Mouse (Mus musculus): Measurements from ENCODE around the gene Ivns1abp.
"Not testable (repeated sequence)": the region's sequence is repeated elsewhere in the genome, so short reads cannot be mapped to it uniquely, and the experiment has no call there.

The Ivns1abp gene

DNA sequence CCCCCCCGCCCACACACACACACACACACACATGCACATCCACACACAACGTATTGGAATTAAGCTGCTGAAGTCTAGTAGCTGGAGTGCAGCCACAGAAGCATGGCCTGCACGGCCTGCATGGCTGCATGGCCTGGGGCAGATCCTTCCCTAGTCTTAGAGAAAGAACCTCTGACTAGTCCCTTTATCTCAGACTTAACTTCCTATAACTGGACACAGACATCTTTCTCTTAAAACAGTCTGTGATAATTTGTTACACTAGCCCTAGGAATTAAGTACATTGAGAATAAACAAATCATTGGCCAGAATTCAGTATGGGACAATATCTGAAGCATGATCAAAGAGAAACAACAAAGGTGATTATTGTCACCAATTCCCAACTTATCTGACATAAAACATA, 2.0 kb upstream of the Ivns1abp start:
- DNase-seq (ENCODE audit: low spot score in 2 of 2): no peak

DNA sequence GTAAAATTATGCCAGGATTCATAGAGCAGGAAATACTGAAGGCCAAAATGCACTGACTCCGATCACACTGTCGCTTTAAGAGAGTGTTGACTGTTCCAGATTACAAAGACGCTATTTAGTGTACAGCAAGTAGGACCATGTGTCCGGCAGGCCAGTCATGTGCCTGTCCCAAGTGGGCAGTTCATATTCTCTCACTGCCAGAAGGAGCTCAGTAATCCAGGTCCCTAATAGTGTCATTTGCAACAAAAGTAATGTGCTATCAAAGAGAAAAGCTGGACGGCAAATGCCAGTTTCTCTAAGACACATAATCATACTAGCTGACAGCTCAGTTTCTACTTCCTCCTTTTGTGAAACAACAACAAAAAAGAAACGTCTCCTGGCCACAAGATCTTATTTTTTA, 1.3 kb upstream of the Ivns1abp start:
- DNase-seq (ENCODE audit: low spot score in 2 of 2): no peak

- no peak for DNase-seq (ENCODE audit: low spot score in 2 of 2)
Observed at GRCm38 (mm10) chr1:151343571-151344282, 550 bp upstream of the Ivns1abp start.

DNA sequence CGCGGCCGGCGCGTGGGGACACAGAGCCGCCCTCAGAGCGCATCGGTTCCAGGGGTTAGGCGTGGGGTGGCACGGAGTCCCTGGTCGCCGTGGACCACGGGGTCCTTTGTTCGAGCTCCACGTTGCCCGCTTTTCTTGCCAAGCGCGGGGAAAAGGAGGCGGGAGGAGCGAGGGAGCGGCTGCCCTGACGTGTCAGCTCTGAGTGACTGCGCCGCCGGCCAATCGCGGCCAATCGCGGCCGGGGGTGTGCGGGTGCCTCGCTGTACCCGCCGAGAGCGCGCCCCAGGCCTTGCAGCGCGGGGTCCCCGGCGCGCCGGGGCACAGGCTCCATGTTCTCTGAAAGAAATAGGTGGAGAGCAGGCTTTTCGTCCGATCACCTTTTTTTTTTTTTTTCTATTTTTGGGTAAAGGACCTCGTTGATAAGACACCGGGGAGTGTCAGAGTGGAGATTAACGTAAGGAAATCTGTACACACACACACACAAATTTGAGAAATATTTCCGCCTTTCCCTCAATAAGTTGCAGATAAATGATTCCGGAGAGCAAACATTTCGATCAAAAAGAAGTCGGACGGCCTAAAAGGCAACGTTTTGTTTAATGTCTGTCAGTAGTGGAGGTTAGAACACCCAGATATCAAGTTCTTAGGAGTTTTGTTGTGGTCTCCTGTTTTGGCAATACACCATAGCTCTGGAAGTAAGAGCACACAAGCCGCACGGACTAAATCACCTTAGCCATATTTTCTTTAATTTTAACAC, 1.0 kb downstream of the Ivns1abp start:
- DNase-seq (ENCODE audit: low spot score in 2 of 2): peak; percentile 89 to 92

DNA sequence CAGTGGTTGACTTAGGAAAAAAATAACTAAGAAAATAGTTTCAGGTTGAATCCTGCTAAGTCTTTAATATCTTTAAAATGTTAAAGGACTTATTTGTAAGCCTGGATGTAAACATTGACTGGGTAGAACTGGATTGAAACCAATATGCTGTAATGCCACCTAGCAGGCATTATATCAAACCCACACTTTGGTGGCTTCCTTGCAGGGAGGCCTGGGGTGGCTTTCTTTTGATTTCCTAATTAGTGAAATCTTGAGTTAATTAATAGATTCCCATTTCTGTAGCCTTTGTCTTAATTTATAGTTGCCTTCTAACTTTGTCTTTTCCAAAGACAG, 1.6 kb downstream of the Ivns1abp start:
- no peak for DNase-seq (ENCODE audit: low spot score in 2 of 2)

- DNase-seq (ENCODE audit: low spot score in 2 of 2): no peak
Observed at GRCm38 (mm10) chr1:151346681-151347127, 2.4 kb downstream of the Ivns1abp start.

- not testable (repeated sequence) for DNase-seq (ENCODE audit: low spot score in 2 of 2)
Observed at GRCm38 (mm10) chr1:151348293-151348692, 4.0 kb downstream of the Ivns1abp start.

GRCm38 (mm10) chr1:151352911-151353310, 8.6 kb downstream of the Ivns1abp start:
- DNase-seq (ENCODE audit: low spot score in 2 of 2): peak; percentile 16 to 41

DNA sequence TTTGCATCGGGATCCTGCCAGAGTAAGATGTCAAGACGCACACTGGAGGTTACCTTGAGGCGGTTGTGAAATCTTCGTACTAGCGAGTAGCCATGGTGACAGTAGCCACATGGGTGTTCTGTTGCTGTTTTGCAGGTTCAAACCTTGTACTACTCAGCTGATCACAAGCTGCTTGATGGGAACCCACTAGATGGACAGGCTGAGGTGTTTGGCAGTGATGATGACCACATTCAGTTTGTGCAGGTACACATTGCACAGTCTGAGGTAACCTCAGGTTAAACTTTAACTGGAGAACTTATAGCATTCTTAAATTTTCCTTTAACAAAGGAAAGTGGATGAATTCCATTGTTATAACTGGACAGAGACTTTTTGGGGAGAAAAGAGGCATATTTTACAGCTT, 11.7 kb downstream of the Ivns1abp start:
- no peak for DNase-seq (ENCODE audit: low spot score in 2 of 2)

DNA sequence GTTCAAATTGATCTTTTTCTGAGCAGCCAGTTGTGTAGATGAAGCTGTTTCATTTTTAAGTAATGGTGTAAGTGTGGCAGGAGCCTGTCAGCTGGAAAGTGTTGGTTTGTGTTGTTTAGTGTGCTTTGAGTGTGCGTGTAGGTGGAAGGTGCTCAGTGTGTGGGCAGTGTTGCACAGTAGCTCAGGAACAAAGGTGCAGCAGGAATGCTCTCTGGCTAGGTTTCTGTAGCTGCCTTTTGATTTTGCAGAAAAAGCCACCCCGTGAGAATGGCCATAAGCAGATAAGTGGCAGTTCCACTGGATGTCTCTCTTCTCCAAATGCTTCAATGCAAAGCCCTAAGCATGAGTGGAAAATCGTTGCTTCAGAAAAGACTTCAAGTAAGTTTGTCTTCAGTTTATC, 15.1 kb downstream of the Ivns1abp start:
- no peak for DNase-seq (ENCODE audit: low spot score in 2 of 2)

GRCm38 (mm10) chr1:151366944-151367605, 22.8 kb downstream of the Ivns1abp start:
- DNase-seq (ENCODE audit: low spot score in 2 of 2): no peak

- no peak for DNase-seq (ENCODE audit: low spot score in 2 of 2)
Observed at GRCm38 (mm10) chr1:151367721-151368324, 23.5 kb downstream of the Ivns1abp start.

DNA sequence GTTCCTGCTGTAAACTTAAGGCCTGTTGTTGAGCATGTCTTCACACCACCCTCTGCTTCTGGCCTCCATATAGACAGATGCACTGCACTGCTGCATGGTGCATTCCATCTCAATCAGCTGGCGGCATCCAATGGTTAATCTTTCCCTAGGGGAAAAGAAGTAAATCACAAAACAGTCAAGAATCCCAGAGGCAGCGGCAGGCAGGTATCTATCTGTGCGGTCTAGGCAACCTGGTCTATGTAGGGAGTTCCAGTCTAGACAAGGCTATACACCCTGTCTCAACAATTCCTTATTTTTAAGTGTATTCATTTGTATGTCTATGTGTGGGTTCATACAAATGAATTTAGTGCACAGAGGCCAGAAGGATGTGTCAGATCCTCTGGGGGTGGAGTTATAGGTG, 24.2 kb downstream of the Ivns1abp start:
- no peak for DNase-seq (ENCODE audit: low spot score in 2 of 2)

DNA sequence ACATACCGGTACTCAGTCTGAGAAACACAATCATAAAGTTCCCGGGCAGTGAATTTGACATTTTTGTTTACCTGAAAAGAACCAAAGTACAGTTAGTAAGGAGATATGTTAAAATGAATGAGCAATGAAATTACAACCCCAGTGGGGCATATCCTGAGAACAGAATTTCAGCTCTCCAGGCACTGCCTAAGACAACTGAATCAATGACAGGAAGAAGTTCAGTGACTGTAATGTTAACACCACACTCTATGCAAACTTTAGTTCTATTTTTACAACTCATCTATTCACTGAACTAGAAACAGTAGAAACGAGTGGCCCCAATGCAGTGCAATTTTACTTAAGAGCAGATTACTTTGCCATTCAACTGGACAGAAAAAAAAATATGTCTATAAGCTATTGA, 26.3 kb downstream of the Ivns1abp start:
- no peak for DNase-seq (ENCODE audit: low spot score in 2 of 2)

- no peak for DNase-seq (ENCODE audit: low spot score in 2 of 2)
Observed at GRCm38 (mm10) chr1:151371543-151371942, 27.3 kb downstream of the Ivns1abp start.

DNA sequence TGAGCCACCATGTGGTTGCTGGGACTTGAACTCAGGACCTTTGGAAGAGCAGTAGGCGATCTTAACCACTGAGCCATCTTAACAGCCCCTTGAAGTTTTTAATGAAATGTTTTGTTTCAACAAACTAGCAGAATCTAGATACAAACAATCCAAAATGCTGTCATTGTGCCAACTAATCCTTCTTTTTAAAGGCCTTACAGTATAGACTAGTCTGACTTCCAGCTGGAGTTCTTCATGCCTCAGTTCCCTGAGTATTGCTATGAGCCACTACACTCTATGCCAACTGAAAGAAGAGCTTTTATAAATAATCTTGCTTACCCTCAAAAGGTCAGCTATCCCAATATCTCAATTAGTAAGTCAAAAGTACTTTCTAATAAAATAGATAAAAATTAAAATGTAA, 28.5 kb downstream of the Ivns1abp start:
- no peak for DNase-seq (ENCODE audit: low spot score in 2 of 2)

- DNase-seq (ENCODE audit: low spot score in 2 of 2): no peak
Observed at GRCm38 (mm10) chr1:151377353-151377752, 33.1 kb downstream of the Ivns1abp start.

DNA sequence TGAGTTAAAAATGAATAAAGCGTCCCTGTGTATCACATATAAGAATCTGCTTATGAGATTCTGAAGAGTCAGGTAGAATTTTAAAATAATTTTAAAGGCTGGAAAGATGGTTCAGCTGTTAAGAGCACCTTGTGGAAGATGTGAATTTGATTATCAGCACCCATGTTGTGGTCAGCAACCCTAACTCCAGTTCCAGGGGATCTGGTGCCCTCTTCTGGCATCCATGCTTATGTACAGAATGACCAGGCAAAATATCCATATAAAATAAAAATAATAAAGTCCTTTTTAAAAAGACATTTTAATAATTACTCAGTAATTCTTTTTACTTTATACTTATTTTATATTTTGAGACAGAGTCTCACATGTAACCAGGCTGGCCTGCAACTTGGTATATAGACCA, 45.8 kb downstream of the Ivns1abp start:
- no peak for DNase-seq (ENCODE audit: low spot score in 2 of 2)

GRCm38 (mm10) chr1:151409827-151410226, 65.5 kb downstream of the Ivns1abp start:
- DNase-seq (ENCODE audit: low spot score in 2 of 2): no peak

Data from spleen, postnatal 14 days (tissue).